14 mouse cellular contexts compared by ENCODE assay signal in genomic region chr9:63668621-63669020, GRCm38 (mm10).
DNase-seq lines count a peak whose midpoint lies in the region; ATAC-seq lines count a peak whose summit lies in the region.
"Had no signal": no experiment of that assay in that cellular context is flagged by ENCODE, and none has a peak within 500 bp of the region (broad histone marks: within the 10 kb centered on the region; RNA-seq: fewer than 3 reads in every experiment).

No protein-coding gene starts in this region.

- no peak overlapping the region for H3K4me3 ChIP-seq in midbrain, embryonic 10.5 days
- H3K4me3 ChIP-seq in midbrain, embryonic 15.5 days = no peak overlapping the region
- H3K4me3 ChIP-seq in limb, embryonic 10.5 days = no peak overlapping the region
- no peak overlapping the region for H3K4me3 ChIP-seq in midbrain, embryonic 13.5 days (replicated peaks)

- H3K27me3 ChIP-seq in midbrain, embryonic 10.5 days (ENCODE audit: low read depth, poor library complexity, severe bottlenecking) = no peaks in the 10 kb centered on the region
- no peaks in the 10 kb centered on the region for H3K27me3 ChIP-seq in midbrain, embryonic 15.5 days (replicated peaks)
- H3K27me3 ChIP-seq in limb, embryonic 10.5 days (ENCODE audit: low read depth, poor library complexity, severe bottlenecking) = no peaks in the 10 kb centered on the region
- no peaks in the 10 kb centered on the region for H3K27me3 ChIP-seq in midbrain, embryonic 13.5 days
- H3K27me3 ChIP-seq: CH12.LX had no signal

- no peak for ATAC-seq in midbrain, embryonic 15.5 days (replicated peaks)
- ATAC-seq in midbrain, embryonic 13.5 days = no peak

- H3K9ac ChIP-seq in midbrain, embryonic 15.5 days = no peak overlapping the region
- no peak overlapping the region for H3K9ac ChIP-seq in midbrain, embryonic 13.5 days (replicated peaks)
- H3K9ac ChIP-seq: hindbrain, embryonic 14.5 days had no signal

- H3K27ac ChIP-seq in midbrain, embryonic 10.5 days (replicated peaks) = peak overlapping the region; percentile 10; the same call in 1 of the 2 replicates
- H3K27ac ChIP-seq in midbrain, embryonic 15.5 days = no peak overlapping the region
- peak overlapping the region; percentile 58 for H3K27ac ChIP-seq in limb, embryonic 10.5 days
- no peak overlapping the region for H3K27ac ChIP-seq in midbrain, embryonic 13.5 days
- H3K27ac ChIP-seq: hindbrain, embryonic 14.5 days; macrophage had no signal

- H3K4me1 ChIP-seq in midbrain, embryonic 10.5 days = peaks cover 72% of the 10 kb centered on the region
- H3K4me1 ChIP-seq in midbrain, embryonic 15.5 days = peaks cover 28% of the 10 kb centered on the region
- H3K4me1 ChIP-seq in limb, embryonic 10.5 days = peaks cover 78% of the 10 kb centered on the region
- H3K4me1 ChIP-seq in midbrain, embryonic 13.5 days (replicated peaks) = peaks cover 50% of the 10 kb centered on the region

- DNase-seq in embryo, embryonic 10 days (ENCODE audit: low spot score) = peak; percentile 52
- DNase-seq in embryo, embryonic 9.5 days (ENCODE audit: extremely low spot score) = no peak
- DNase-seq in midbrain, embryonic 10.5 days (ENCODE audit: low spot score) = no peak
- DNase-seq in limb, embryonic 10.5 days (ENCODE audit: low spot score) = no peak
- no peak for DNase-seq in left cerebral cortex, postnatal 25 days (ENCODE audit: low spot score in 2 of 2)
- no peak for DNase-seq in thymus, adult 18-20 months
- DNase-seq: adrenal gland, postnatal 36 days; cerebellum, adult 9-11 months; lung, adult 2 months had no signal

- peaks cover 63% of the 10 kb centered on the region for H3K36me3 ChIP-seq in midbrain, embryonic 10.5 days
- no peaks in the 10 kb centered on the region for H3K36me3 ChIP-seq in midbrain, embryonic 15.5 days (replicated peaks)
- peaks cover 60% of the 10 kb centered on the region for H3K36me3 ChIP-seq in limb, embryonic 10.5 days
- no peaks in the 10 kb centered on the region; the same call in 1 of the 2 replicates for H3K36me3 ChIP-seq in midbrain, embryonic 13.5 days

- no peaks in the 10 kb centered on the region for H3K9me3 ChIP-seq in midbrain, embryonic 10.5 days (replicated peaks)
- H3K9me3 ChIP-seq in midbrain, embryonic 15.5 days = no peaks in the 10 kb centered on the region
- no peaks in the 10 kb centered on the region for H3K9me3 ChIP-seq in limb, embryonic 10.5 days (replicated peaks)
- no peaks in the 10 kb centered on the region for H3K9me3 ChIP-seq in midbrain, embryonic 13.5 days

- intact Hi-C loops in left cerebral cortex, postnatal 25 days (cut with DNase I) = no loop called here

- H3K4me2 ChIP-seq in midbrain, embryonic 15.5 days = no peak overlapping the region
- H3K4me2 ChIP-seq in midbrain, embryonic 13.5 days (replicated peaks) = no peak overlapping the region
- H3K4me2 ChIP-seq: hindbrain, embryonic 14.5 days had no signal

- 84% methylated on average over 1 of the region's 1 CpGs for WGBS in midbrain, embryonic 10.5 days
- WGBS in midbrain, embryonic 15.5 days = 65% methylated on average over 1 of the region's 1 CpGs
- 43% methylated on average over 1 of the region's 1 CpGs for WGBS in limb, embryonic 10.5 days
- 82% methylated on average over 1 of the region's 1 CpGs for WGBS in midbrain, embryonic 13.5 days

Comparison
In these comparisons a context has a peak if more than half of its experiments do, and no peak if none do; other contexts are left out.
1. H3K27ac ChIP-seq: peak in midbrain, embryonic 10.5 days (single experiment) and limb, embryonic 10.5 days (single experiment); none in midbrain, embryonic 15.5 days (single experiment) and midbrain, embryonic 13.5 days (single experiment).